ENCODE assay signal across 8 mouse cellular contexts in genomic region chr1:174501661-174502030, GRCm38 (mm10). TPM values are rescaled to one million over a fixed set of nuclear protein-coding genes. Genes with fewer than 3 reads are reported as not detected.
DNase-seq lines count a peak whose midpoint lies in the region.

Gene Fmn2 (plus strand): TSS chr1:174501825.

- 0 out of 2 replicates have a peak, but pooled peaks cover 2% of the 10 kb centered on the region for H3K9me3 ChIP-seq in megakaryocyte, embryonic 14.5 days

- peak; percentile 26 to 30 for DNase-seq in adrenal gland, adult 18-20 months (ENCODE audit: low spot score in 2 of 2)
- peak; percentile 77 for DNase-seq in cerebellum, adult 8-10 months
- DNase-seq in forelimb bud, embryonic 11.5 days (ENCODE audit: low read depth, low spot score): peak; percentile 61
- peak; percentile 60 for DNase-seq in heart, postnatal 4 days
- peak; percentile 77 to 85 for DNase-seq in left cerebral cortex, adult 8-10 months (ENCODE audit: low spot score in 2 of 2)
- DNase-seq in right cerebral cortex, postnatal 14 days: peak; percentile 85
- DNase-seq in c-Kit-positive CD71-positive TER-119-positive erythroid progenitor cells, embryonic 14.5 days (ENCODE audit: low spot score): no peak

- peaks cover 40% of the 10 kb centered on the region for H3K27me3 ChIP-seq in megakaryocyte, embryonic 14.5 days (replicated peaks)

- peak within 1 kb of the TSS; percentile 90 for H3K4me3 ChIP-seq in megakaryocyte, embryonic 14.5 days (replicated peaks)

- peaks cover 21% of the 10 kb centered on the region for H3K4me1 ChIP-seq in megakaryocyte, embryonic 14.5 days

- no peaks in the 10 kb centered on the region for H3K36me3 ChIP-seq in megakaryocyte, embryonic 14.5 days (replicated peaks; ENCODE audit: low read length)

RNA-seq across cellular contexts. Expression of gene Fmn2, which starts in this region (rescaled TPM):
- 1 to 10 TPM; 5.0 to 5.9 TPM for total RNA-seq in adrenal gland, adult 18-20 months (2021)
- total RNA-seq in heart, postnatal 4 days (2021): under 1 TPM; 0.36 to 0.52 TPM
- total RNA-seq in left cerebral cortex, adult 8-10 months (2022): 100 to 1,000 TPM in 1 of 4 experiments, 10 to 100 TPM in 3; 68.5 to 101 (median 83.6) TPM
- 0.25 and 0.60 TPM in 2 replicates for polyA plus RNA-seq in megakaryocyte, embryonic 14.5 days (2012; ENCODE audit: insufficient read depth, low replicate concordance)

Comparison
In these comparisons a context has a peak if more than half of its experiments do, and no peak if none do; other contexts are left out.
1. RNA of gene Fmn2 (total RNA-seq): 68.5 to 101 TPM in left cerebral cortex, adult 8-10 months; 5.0 to 5.9 TPM in adrenal gland, adult 18-20 months and 0.36 to 0.52 TPM in heart, postnatal 4 days; every median in the first group is over 10 times any median in the second.
2. Peak in DNase-seq in heart, postnatal 4 days; RNA of the gene not detected or under 1 TPM.